Mouse (Mus musculus) c-Kit-positive CD71-positive TER-119-negative erythroid progenitor cells, embryonic 14.5 days (primary cell): ENCODE results near the gene Spop.

Experiments
- DNase-seq: peaks from one replicate; pipeline ENCODE4 v3.0.0-alpha.2; 2013; ENCODE audit warnings: low read depth

Gene Spop

GRCm38 (mm10) chr11:95417341-95417740 is 3.5 kb downstream of the Spop start:
- DNase-seq, result no peak

DNA sequence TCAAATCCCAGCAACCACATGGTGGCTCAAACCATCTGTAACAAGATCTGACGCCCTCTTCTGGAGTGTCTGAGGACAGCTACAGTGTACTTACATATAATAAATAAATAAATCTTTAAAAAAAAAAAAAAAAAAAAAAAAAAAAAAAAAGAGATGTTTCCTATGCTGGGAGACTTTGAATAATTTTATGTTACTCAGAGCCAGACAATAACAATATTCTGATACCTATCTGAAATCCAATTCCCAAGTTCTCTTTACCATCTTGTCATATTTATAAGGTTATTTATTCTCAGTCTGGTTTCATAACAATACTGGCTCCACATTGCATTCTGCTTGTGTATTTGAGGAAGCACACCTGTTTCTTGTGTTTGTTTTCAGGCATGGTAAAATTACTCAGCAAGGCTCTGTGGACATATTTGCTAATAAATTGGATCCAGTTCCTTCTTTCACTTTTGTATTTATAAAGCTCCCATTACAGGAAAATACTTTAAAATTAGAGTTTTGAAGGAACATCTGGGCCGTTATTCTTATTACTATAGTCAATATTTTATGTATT is 7.1 kb downstream of the Spop start:
- DNase-seq, result no peak

DNA sequence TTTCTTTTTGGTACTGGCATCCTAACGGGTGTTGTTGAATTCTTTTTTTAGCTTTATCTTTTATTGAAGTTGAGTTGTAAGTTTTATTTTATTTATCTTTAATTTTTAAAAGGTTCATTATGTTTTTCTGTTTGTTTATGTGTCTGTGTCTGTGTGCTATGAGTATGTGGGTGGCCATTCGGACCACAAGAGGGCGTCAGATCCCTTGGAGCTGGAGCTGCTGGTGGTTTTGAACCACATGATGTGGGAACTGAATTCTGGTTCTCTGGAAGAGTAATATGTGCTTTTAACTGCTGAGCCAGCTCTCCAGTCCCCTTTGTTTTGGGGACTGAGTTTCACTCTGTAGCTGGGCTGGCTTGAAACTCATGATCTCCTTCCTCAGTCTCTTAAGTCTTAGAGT is 9.6 kb downstream of the Spop start:
- DNase-seq, result no peak

DNA sequence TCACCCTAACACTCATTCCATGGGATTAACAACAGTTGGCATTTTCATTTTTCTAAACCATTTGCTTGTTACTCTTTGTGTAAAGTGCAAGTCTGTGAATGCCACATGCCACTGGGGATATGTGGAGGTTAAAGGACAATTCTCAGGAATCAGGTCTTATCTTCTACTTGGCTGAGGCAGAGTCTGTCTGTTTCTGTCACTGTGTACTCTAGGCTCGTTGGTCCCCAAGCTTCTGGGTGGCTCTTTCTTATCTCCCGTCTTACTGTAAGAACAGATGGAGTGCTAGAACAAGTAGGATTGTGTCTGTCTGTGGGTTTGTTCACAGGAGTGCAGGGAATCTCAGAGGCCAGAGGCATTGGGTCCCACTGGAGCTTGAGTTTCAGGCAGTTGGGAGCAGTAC is 17.5 kb downstream of the Spop start:
- DNase-seq, result no peak

DNA sequence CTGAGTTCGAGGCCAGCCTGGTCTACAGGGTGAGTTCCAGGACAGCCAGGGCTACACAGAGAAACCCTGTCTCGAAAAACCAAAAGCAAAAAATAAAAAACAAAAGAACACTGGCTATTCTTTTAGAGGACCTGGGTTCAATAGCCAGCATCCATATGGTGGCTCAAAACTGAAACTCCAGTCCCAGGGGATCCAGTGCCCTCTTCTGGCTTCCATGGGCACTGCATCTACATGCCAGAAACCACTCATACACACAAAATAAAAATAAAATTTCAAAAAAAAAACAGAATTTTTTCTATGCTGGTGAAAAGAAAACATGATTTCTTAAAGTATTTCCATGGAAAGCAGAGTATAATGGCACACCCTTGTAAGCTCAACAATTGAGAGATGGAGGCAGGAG is 18.3 kb downstream of the Spop start:
- no peak for DNase-seq

DNA sequence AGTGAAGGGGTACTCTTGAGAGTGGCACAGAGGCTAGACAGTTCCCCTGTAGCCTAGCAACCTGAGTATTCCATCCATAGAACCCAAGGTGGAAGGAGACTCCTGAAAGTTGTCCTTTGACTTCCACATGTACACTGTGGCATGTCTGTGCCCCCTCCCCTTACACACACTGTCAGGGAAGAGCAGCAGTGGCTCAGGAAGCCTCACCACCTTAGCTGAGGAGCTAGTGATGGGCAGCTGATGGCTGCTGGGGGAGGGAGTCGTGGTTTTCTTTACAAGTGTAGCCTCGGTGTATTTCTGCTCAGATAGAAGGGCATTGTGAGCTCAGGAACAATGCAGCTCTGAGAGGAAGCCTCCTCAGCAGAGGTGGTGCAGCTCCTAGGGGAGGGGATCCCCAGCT is 31.5 kb downstream of the Spop start:
- DNase-seq, result no peak

DNA sequence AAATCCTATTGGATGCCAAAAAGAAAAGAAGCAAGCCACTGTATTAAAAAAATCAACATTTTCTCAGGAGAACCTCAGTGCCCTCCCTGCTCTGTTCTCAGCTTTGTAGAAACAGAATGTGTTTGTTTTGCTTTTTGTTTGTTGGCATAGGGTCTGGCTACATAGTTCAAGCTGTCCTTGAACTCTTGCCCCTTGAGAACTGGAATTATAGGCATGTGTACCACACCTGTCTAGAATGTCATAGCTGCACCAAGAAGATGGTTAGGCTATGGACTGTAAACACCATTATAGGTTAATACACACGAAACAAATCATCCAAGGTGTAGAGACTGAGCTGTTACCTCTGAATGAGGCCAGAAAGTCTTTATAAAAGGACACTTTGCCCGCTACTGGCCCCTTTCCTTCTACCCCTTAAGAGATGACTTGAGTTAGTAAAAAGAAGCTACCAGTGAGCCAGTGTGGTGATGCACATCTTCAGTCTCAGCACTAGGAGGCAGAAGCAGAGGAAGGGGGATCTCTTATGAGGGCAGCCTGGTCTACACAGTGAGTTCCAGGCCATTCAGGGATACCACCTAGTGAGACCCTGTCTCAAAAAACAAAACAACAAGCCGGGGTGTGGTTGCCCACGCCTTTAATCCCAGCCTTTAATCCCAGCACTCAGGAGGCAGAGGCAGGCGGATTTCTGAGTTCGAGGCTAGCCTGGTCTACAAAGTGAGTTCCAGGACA is 32.9 kb downstream of the Spop start:
- DNase-seq, result no peak

GRCm38 (mm10) chr11:95448346-95448745 is 34.5 kb downstream of the Spop start:
- DNase-seq, result no peak

- DNase-seq, result no peak
These were observed 41.5 kb downstream of the Spop start for GRCm38 (mm10) chr11:95455331-95455730.

- DNase-seq, result no peak
These were observed 47.0 kb downstream of the Spop start for GRCm38 (mm10) chr11:95460872-95461271.

DNA sequence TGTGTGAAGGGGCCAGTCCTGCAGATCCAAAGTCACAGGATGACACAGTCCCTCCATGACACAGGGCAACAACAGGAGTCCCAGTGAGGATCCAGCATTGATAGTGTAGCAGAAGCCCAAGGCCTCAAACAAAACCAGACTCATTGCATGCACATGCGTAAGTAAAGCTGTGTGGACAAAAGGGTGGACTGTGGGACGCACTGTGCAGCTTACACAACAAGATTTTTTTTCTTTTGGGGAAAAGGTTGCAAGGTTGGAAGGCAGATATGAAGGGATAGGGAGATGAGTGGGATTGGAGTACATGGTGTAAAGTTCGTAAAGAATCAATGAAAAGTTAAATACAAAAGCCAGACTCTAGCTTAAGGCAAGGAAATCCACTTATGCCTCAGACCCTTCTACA is 48.3 kb downstream of the Spop start:
- DNase-seq, result no peak

GRCm38 (mm10) chr11:95467731-95468130 is 53.9 kb downstream of the Spop start:
- no peak for DNase-seq

DNA sequence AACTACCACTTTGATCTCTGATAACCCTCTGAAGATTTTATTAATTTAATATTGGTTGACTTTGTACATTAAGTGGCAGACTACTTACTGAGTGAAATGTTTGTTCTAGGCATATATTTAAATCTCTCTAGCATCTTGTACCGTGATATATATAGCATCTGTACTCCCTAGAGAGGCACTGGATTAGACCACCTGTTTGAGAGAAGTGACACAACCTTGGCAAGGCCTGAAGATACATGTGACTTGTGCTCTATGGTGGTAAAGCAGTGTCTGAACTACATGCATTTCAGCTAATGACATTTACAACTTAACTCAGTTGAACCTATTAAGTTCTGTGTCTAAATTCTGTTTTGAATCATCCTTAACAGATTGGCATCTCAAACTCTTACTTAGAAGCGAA is 59.1 kb downstream of the Spop start:
- no peak for DNase-seq

GRCm38 (mm10) chr11:95473456-95473855 is 59.6 kb downstream of the Spop start:
- no peak for DNase-seq

DNA sequence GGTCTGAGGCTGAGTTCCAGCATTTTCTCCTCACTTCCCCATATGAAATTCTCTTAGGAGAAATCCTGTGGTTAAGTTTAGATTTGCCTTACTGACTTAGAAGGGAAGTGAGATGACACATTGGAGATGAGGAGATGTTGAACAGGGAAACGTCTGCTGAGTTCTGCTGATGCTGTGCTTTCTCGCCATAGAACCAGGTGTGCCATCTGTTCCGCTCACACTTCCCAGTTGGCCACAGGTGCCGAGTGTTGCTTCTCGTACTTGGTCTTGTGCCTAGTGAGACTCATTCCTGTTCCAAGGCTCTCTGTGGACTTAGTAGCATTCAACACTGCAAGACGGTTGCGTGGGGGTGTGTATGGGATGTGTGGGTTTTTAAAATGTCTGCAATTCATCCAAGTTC is 62.4 kb downstream of the Spop start:
- DNase-seq, result no peak

DNA sequence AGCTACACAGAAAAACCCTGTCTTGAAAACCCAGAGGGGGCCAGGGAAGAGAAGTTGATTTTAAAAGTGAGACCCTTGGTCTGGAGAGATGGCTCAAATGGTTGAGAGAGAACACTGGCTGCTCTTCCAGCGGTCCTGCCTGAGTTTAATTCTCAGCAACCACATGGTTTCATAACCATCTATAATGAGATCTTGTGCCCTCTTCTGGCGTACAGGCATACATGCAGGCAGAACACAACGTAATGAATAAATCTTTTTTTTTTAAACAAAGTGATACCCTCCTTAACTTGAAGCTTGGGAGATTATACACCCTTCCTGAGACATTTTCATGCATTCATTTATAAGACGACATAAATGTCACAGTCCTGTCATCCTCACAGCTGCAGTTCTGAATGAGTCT is 65.6 kb downstream of the Spop start:
- DNase-seq, result no peak

- no peak for DNase-seq
These were observed 66.8 kb downstream of the Spop start for GRCm38 (mm10) chr11:95480662-95481061.

- DNase-seq, result no peak
These were observed 71.8 kb downstream of the Spop start for GRCm38 (mm10) chr11:95485634-95486033.

DNA sequence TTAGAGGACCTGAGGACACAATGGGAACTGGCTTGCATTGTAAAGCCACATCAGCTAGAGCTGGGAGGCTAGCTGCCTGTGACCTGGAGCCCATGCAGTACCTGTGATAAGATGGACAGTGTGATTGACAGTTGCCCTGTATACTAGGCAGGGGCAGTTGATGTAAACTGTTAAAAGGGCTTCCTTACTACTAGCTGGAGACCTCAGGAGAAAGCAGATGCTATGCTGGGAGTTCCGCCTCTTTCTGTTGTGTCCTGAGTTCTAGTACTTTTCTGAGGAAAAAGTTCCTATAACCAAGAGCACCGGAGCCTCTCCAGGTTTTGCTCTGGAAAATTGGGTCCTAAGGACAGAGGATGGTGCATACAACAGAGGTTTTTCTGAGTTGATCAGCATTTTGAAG is 73.4 kb downstream of the Spop start:
- no peak for DNase-seq

GRCm38 (mm10) chr11:95490104-95490503 is 76.2 kb downstream of the Spop start:
- DNase-seq, result no peak

- DNase-seq, result no peak
These were observed 78.4 kb downstream of the Spop start for GRCm38 (mm10) chr11:95492256-95492655.

DNA sequence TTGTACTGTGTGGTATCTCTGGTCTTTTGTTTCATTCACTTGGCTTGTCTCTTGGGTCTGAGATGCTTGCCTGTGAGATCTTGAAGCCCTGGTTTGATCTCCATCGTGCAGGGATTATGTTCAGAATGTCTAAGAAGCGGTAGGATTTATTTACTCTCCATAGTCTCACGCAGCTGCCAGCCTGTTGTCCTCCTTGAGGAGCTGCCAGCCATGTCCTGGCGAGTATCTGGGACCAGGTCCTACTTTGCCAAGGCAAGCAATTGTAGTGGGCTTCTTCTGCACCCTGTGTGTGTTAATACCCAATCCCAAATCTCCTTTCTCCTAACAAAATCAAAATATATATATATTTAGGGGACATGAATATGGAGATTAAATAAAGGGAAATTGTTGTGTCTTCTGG is 79.1 kb downstream of the Spop start:
- DNase-seq, result no peak

GRCm38 (mm10) chr11:95493950-95494349 is 80.1 kb downstream of the Spop start:
- DNase-seq, result no peak

DNA sequence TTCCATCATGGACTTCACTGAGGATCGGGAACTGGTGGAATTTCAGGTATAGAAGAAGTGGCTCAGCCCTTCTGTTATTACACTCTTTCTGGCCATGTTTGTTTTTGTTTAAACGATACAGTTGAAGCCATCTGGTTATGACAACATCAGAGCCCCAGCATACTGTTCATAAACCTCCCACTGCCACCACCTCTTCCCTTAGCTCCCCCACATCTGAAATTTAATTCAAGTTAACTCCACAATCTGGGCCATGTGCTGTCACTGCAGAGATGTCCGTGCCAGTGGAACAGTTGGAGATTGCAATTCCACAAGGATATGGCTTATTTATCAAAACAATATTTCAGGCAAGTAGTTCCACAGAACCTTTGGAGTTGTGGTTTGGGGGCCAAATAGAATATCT is 80.5 kb downstream of the Spop start:
- no peak for DNase-seq
